In genomic region chr16:74113155-74113554, GRCm38 (mm10) we compare ENCODE assay signal across 16 mouse cellular contexts.
"Had no signal": no experiment of that assay in that cellular context is flagged by ENCODE, and none has a peak within 500 bp of the region (broad histone marks: within the 10 kb centered on the region; RNA-seq: fewer than 3 reads in every experiment).

No protein-coding gene starts in this region.

- DNase-seq: kidney, adult 11 months; kidney, postnatal 10 days; kidney, postnatal 4 days; lung, adult 2 months; lung, postnatal 4 days; right cerebral cortex, postnatal 14 days; thymus, adult 2 months; thymus, postnatal 25 days had no signal

- ATAC-seq: lung, postnatal 0 days had no signal

- H3K27ac ChIP-seq: layer of hippocampus, adult 2 months; limb, embryonic 10.5 days; liver, embryonic 15.5 days; neural tube, embryonic 15.5 days; stomach, embryonic 15.5 days had no signal

- H3K9me3 ChIP-seq: limb, embryonic 10.5 days; liver, embryonic 15.5 days; neural tube, embryonic 15.5 days; stomach, embryonic 15.5 days had no signal

- H3K4me1 ChIP-seq: liver, embryonic 15.5 days; neural tube, embryonic 15.5 days; stomach, embryonic 15.5 days had no signal

- H3K36me3 ChIP-seq: limb, embryonic 10.5 days; liver, embryonic 15.5 days; neural tube, embryonic 15.5 days; stomach, embryonic 15.5 days had no signal

- H3K4me2 ChIP-seq: liver, embryonic 11.5 days; liver, embryonic 15.5 days; neural tube, embryonic 15.5 days; stomach, embryonic 15.5 days had no signal

- H3K27me3 ChIP-seq: liver, embryonic 15.5 days; neural tube, embryonic 15.5 days; stomach, embryonic 15.5 days had no signal

- H3K9ac ChIP-seq: liver, embryonic 15.5 days; neural tube, embryonic 15.5 days; stomach, embryonic 15.5 days had no signal

- H3K4me3 ChIP-seq: layer of hippocampus, adult 2 months; limb, embryonic 10.5 days; liver, embryonic 15.5 days; myocyte; neural tube, embryonic 15.5 days; stomach, embryonic 15.5 days had no signal
